Mouse (Mus musculus) forebrain, embryonic 14.5 days (tissue): ENCODE data around the gene Gpbar1. TPM values are rescaled to one million over a fixed set of nuclear protein-coding genes. Genes with fewer than 3 reads are reported as not detected.

Source experiments
- ATAC-seq: fragments of 200-750 bp; cut with Nextera tagmentation; 2 replicates; pipeline ENCODE4 v1.8.0; 2017; ENCODE audit warnings: mild to moderate bottlenecking, moderate library complexity
- DNase-seq: peaks from one replicate; pipeline ENCODE4 v3.0.0-alpha.2; 2015; ENCODE audit warnings: low spot score
- H3K27ac ChIP-seq: fragments of 300-500 bp; sonication (generic); 2 replicates; pipeline ENCODE4 v1.5.1; 2014; ENCODE audit warnings: low read depth, mild to moderate bottlenecking, control low read depth, low read length, moderate library complexity
- H3K27me3 ChIP-seq: fragments of 300-500 bp; sonication (generic); replicated peaks from 2 replicates; pipeline ENCODE4 v1.6.1; 2014; ENCODE audit warnings: low read length, control low read depth, mixed read lengths; ENCODE audit not compliant: control insufficient read depth, insufficient read depth
- H3K36me3 ChIP-seq: fragments of 300-500 bp; sonication (generic); 2 replicates; pipeline ENCODE4 v1.6.1; 2014; ENCODE audit warnings: low read length, control low read depth; ENCODE audit not compliant: control insufficient read depth, insufficient read depth
- H3K4me1 ChIP-seq: fragments of 300-500 bp; sonication (generic); 2 replicates; pipeline ENCODE4 v1.6.1; 2014; ENCODE audit warnings: antibody characterized with exemption, low read length, control low read depth; ENCODE audit not compliant: control insufficient read depth, insufficient read depth
- H3K4me2 ChIP-seq: fragments of 300-500 bp; sonication (generic); 2 replicates; pipeline ENCODE4 v1.6.1; 2014; ENCODE audit warnings: mild to moderate bottlenecking, control low read depth, low read length
- H3K4me3 ChIP-seq: fragments of 300-500 bp; sonication (generic); 2 replicates; pipeline ENCODE4 v1.5.1; 2014; ENCODE audit warnings: low read depth, low read length, control low read depth
- H3K9ac ChIP-seq: fragments of 300-500 bp; sonication (generic); 2 replicates; pipeline ENCODE4 v1.6.1; 2014; ENCODE audit warnings: mild to moderate bottlenecking, low read length, control low read depth, moderate library complexity
- H3K9me3 ChIP-seq: fragments of 300-500 bp; sonication (generic); replicated peaks from 2 replicates; pipeline ENCODE4 v1.6.1; 2016; ENCODE audit warnings: low read length, control low read depth, mixed read lengths; ENCODE audit not compliant: control insufficient read depth
- WGBS: fragments of 180-500 bp; shearing (Covaris S2); extraction: QIAGEN DNeasy Blood & Tissue Kit; methylation state at CpG from one replicate; pipeline ENCODE4 v1.1.7; 2014; 5-methylcytosine and 5-hydroxymethylcytosine counted together
- polyA plus RNA-seq: library from polyadenylated mRNA; unstranded; fragments of >200 nt; fragmentation: Nextera tagmentation; extraction: Ambion mirVana; gene quantifications from 2 replicates; pipeline ENCODE4 v1.2.1, GENCODE M21; 2014

The Gpbar1 gene
- polyA plus RNA-seq, 1 experiment from 2014 or later, result 0.17 TPM

DNA sequence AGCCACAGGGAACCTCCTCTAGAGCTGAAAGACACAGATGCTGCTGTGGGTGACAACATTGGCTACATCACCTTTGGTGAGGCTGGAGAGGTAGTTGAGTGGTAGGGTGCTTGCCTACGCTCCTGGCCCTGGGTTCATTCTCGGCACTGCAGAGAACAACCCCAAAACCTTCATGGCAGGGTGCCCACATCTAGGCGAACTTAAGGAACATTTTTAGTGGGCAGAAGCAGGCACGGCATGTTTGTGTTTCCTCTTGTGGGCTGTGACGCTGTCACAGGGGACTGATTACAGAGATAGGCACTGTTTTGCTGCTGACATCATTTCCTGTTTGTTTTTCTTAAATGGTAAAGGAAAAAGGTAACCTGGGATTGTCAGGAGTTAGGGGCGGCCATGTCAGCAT, 15.8 kb upstream of the Gpbar1 start:
- WGBS, result 93% methylated on average over 6 of the region's 6 CpGs
- Histone ChIP-seq H3K4me2 (no peak overlapping the region), H3K4me3 (no peak overlapping the region), H3K4me1 (no peaks in the 10 kb centered on the region), H3K36me3 (peaks cover 87% of the 10 kb centered on the region), H3K27me3 (no peaks in the 10 kb centered on the region), H3K27ac (no peak overlapping the region), H3K9me3 (no peaks in the 10 kb centered on the region), H3K9ac (no peak overlapping the region)
- ATAC-seq (no peak), DNase-seq (no peak)

DNA sequence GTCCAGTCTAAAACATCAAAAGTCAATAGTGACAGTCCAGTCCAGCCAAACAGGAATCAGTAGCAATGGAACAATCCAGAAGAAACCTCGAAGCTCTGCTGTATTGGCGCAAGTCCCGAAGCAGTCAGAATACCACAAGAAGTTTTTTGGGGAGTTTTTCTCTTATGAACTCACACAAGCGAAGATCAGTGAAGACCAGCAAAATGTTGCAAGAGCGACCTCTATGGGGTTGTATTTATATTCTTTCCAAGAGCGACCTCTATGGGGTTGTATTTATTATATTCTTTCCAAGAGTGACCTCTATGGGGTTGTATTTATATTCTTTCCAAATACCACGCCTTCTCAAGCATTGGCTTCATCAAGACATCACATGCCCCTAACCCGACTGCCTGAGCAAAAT, 9.6 kb upstream of the Gpbar1 start:
- Histone ChIP-seq H3K4me3 (no peak overlapping the region), H3K4me1 (no peaks in the 10 kb centered on the region), H3K4me2 (no peak overlapping the region), H3K27me3 (no peaks in the 10 kb centered on the region), H3K9me3 (no peaks in the 10 kb centered on the region), H3K27ac (no peak overlapping the region), H3K9ac (no peak overlapping the region), H3K36me3 (peaks cover 54% of the 10 kb centered on the region)
- WGBS, result 89% methylated on average over 8 of the region's 8 CpGs
- no peak for ATAC-seq
- no peak for DNase-seq

DNA sequence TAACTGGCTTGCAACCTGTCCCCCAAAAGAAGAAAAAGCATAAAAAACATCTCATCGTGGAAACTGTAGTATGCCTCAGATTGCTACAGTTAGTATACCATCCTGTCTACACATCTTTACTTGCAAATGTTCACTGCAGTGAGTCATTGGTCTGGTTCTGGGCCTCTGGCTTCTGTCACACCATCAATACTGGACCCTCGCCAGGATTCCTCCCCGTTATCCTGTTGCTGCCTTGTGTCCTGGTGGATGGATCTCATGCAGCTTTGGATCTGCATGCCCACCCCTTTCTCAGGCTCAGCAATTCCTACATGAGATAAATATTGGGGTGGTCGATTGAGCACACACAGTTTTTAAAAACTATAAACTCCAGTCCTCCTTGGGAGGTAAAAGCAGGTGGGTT, 6.7 kb upstream of the Gpbar1 start:
- Histone ChIP-seq H3K4me2 (no peak overlapping the region), H3K9ac (no peak overlapping the region), H3K4me3 (no peak overlapping the region), H3K36me3 (peaks cover 25% of the 10 kb centered on the region), H3K9me3 (no peaks in the 10 kb centered on the region), H3K27me3 (no peaks in the 10 kb centered on the region), H3K4me1 (no peaks in the 10 kb centered on the region), H3K27ac (no peak overlapping the region)
- no peak for ATAC-seq
- WGBS, result 71% methylated on average over 4 of the region's 4 CpGs
- no peak for DNase-seq

DNA sequence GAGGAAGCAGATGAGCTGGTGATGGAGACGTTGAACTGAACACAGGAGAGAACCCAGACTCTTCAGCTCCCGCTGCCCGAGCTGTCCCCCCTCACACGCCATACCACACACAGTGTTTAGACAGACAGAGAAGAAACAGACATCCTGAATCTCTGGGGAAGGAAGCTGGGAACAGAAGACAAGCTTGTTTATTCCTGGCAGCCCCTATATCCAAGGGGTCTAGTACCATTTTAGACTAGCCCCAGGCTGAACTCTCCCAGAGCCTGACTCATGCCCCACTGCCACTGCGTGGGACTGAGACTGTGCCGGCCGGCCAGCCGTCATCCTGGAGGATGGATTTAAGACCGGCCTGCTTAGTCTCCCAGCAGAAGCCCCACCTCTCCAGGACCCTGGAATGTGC, 3.3 kb upstream of the Gpbar1 start:
- H3K27me3 ChIP-seq, result no peaks in the 10 kb centered on the region
- H3K4me2 ChIP-seq, result no peak overlapping the region
- no peak for DNase-seq
- no peak overlapping the region for H3K4me3 ChIP-seq
- H3K9me3 ChIP-seq, result no peaks in the 10 kb centered on the region
- 60% methylated on average over 9 of the region's 9 CpGs for WGBS
- H3K36me3 ChIP-seq, result peaks cover 13% of the 10 kb centered on the region
- ATAC-seq, result no peak
- no peak overlapping the region for H3K27ac ChIP-seq
- no peaks in the 10 kb centered on the region for H3K4me1 ChIP-seq
- no peak overlapping the region for H3K9ac ChIP-seq

DNA sequence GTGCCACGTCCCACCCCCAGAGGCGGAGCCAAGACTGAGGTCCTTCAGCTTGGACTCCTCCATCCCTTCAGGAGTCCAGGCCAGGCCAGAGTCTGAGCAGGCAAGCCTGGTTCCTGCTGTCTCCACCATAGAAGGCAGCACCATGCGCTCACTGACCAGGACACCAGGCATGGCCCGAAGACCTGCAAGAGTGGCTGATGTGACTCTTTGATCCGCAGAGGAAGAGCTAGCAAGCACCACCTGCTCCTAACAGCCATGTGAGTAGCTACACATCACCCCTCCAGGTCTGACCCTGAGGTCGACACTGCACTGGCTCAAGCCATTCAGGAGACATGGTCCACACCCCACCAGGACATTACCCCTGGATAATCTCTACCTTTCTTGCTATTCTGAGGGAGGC, 1.3 kb upstream of the Gpbar1 start:
- no peak for ATAC-seq
- Histone ChIP-seq H3K27ac (no peak overlapping the region), H3K4me2 (no peak overlapping the region), H3K36me3 (peaks cover 34% of the 10 kb centered on the region), H3K9ac (no peak overlapping the region), H3K4me3 (no peak overlapping the region), H3K4me1 (no peaks in the 10 kb centered on the region), H3K27me3 (no peaks in the 10 kb centered on the region), H3K9me3 (no peaks in the 10 kb centered on the region)
- 66% methylated on average over 6 of the region's 6 CpGs for WGBS
- DNase-seq, result no peak

- DNase-seq, result no peak
- H3K4me3 ChIP-seq, result no peak overlapping the region
- ATAC-seq, result no peak
- no peaks in the 10 kb centered on the region for H3K9me3 ChIP-seq
- no peak overlapping the region for H3K27ac ChIP-seq
- no peak overlapping the region for H3K4me2 ChIP-seq
- H3K27me3 ChIP-seq, result no peaks in the 10 kb centered on the region
- H3K9ac ChIP-seq, result no peak overlapping the region
- H3K4me1 ChIP-seq, result peaks cover under 1% of the 10 kb centered on the region; the same call in 1 of the 2 replicates
- 72% methylated on average over 8 of the region's 8 CpGs for WGBS
- H3K36me3 ChIP-seq, result peaks cover 43% of the 10 kb centered on the region
These were observed 340 bp upstream of the Gpbar1 start for GRCm38 (mm10) chr1:74277883-74278537.

DNA sequence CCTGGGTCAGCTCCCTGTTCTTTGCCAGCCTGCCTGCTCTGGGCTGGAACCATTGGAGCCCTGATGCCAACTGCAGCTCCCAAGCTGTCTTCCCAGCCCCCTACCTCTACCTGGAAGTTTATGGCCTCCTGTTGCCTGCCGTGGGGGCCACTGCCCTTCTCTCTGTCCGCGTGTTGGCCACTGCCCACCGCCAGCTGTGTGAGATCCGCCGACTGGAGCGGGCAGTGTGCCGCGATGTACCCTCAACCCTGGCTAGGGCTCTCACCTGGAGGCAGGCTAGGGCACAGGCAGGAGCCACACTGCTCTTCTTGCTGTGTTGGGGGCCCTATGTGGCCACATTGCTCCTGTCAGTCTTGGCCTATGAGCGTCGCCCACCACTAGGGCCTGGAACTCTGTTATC, 638 bp downstream of the Gpbar1 start:
- H3K36me3 ChIP-seq, result peaks cover 46% of the 10 kb centered on the region
- H3K9me3 ChIP-seq, result no peaks in the 10 kb centered on the region
- H3K4me3 ChIP-seq, result no peak overlapping the region
- peaks cover 7% of the 10 kb centered on the region; the same call in 1 of the 2 replicates for H3K4me1 ChIP-seq
- H3K27me3 ChIP-seq, result no peaks in the 10 kb centered on the region
- WGBS, result 92% methylated on average over 11 of the region's 11 CpGs
- ATAC-seq (no peak), DNase-seq (no peak)
- H3K9ac ChIP-seq, result no peak overlapping the region
- no peak overlapping the region for H3K4me2 ChIP-seq
- H3K27ac ChIP-seq, result no peak overlapping the region

- no peak overlapping the region for H3K4me2 ChIP-seq
- peaks cover 46% of the 10 kb centered on the region for H3K36me3 ChIP-seq
- H3K9ac ChIP-seq, result no peak overlapping the region
- no peaks in the 10 kb centered on the region for H3K27me3 ChIP-seq
- ATAC-seq (no peak), DNase-seq (no peak)
- H3K27ac ChIP-seq, result no peak overlapping the region
- H3K4me3 ChIP-seq, result no peak overlapping the region
- no peaks in the 10 kb centered on the region for H3K9me3 ChIP-seq
- WGBS, result 95% methylated on average over 14 of the region's 14 CpGs
- peaks cover 11% of the 10 kb centered on the region for H3K4me1 ChIP-seq
These were observed 2.4 kb downstream of the Gpbar1 start for GRCm38 (mm10) chr1:74280591-74281325.

DNA sequence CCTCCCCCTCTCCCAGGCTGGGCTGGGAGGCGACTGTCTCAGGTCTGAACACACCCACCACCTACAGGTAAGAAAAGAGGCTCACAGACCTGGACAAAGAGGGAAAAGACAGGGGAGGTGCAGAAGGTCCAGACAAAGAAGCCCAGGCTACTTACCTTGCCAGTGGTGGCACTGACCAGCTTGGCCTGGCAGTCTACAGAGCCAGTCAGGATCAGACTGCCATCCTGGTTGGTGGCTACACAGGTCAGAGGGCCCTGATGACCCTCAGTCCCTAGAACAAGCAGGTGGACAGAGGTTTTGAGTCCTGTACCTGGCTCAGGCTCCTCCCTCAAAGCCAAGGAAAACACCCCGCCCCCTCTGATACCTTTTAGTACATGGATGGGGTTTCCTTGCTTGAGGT, 3.0 kb downstream of the Gpbar1 start:
- 100% methylated on average over 2 of the region's 2 CpGs for WGBS
- Histone ChIP-seq H3K9ac (no peak overlapping the region), H3K9me3 (no peaks in the 10 kb centered on the region), H3K27ac (no peak overlapping the region), H3K4me1 (peaks cover 12% of the 10 kb centered on the region), H3K4me3 (no peak overlapping the region), H3K36me3 (peaks cover 46% of the 10 kb centered on the region), H3K27me3 (no peaks in the 10 kb centered on the region), H3K4me2 (no peak overlapping the region)
- ATAC-seq (no peak), DNase-seq (no peak)
